Mouse (Mus musculus): ENCODE measurements around the gene Cxcl2. TPM values are rescaled to one million over a fixed set of nuclear protein-coding genes. Genes with fewer than 3 reads are reported as not detected.
A peak's percentile ranks its signal among the peaks of the same experiment; 100 is the strongest.

The Cxcl2 gene
- polyA plus RNA-seq, 2 experiments: 0.03 TPM; not detected in 1

- 62% methylated on average over 5 of the region's 5 CpGs for WGBS (ENCODE audit: insufficient replicate concordance)
- no peak overlapping the region for H3K27ac ChIP-seq
- no peak overlapping the region for H3K9ac ChIP-seq (replicated peaks)
- DNase-seq (ENCODE audit: low read depth in 3 of 3, low spot score in 3 of 3): no peak
- H3K4me2 ChIP-seq (ENCODE audit: low read depth): no peak overlapping the region
- H3K9me3 ChIP-seq (ENCODE audit: control insufficient read depth, low read length): no peaks in the 10 kb centered on the region
- ATAC-seq (ENCODE audit: insufficient read depth): no peak
- no peaks in the 10 kb centered on the region for H3K36me3 ChIP-seq (replicated peaks; ENCODE audit: control insufficient read depth, insufficient read depth, low read depth)
- no peaks in the 10 kb centered on the region; a peak in 2 of 4 replicates for H3K4me1 ChIP-seq (replicated peaks; ENCODE audit: control insufficient read depth in 2 of 2, insufficient read depth in 2 of 2, low read length in 1 of 2)
- TF ChIP-seq CTCF (IDR thresholded peaks at IDR 0.05; ENCODE audit: low read depth) (no peak), EP300 (IDR thresholded peaks at IDR 0.05; ENCODE audit: low read depth) (no peak)
- H3K4me3 ChIP-seq (ENCODE audit: insufficient read depth in 1 of 2, low read depth in 2 of 2, low read length in 2 of 2): no peak overlapping the region
- H3K27me3 ChIP-seq (ENCODE audit: control insufficient read depth, insufficient read depth, low read length): no peaks in the 10 kb centered on the region
Measured at GRCm38 (mm10) chr5:90882146-90882545, 21.5 kb upstream of the Cxcl2 start.

- 33% methylated on average over 2 of the region's 2 CpGs for WGBS (ENCODE audit: insufficient replicate concordance)
- no peak for DNase-seq (ENCODE audit: low read depth in 3 of 3, low spot score in 3 of 3)
Measured at GRCm38 (mm10) chr5:90884628-90885242, 18.9 kb upstream of the Cxcl2 start.

GRCm38 (mm10) chr5:90888661-90889060, 15.0 kb upstream of the Cxcl2 start:
- DNase-seq (ENCODE audit: low read depth in 3 of 3, low spot score in 3 of 3) (no peak), ATAC-seq (ENCODE audit: insufficient read depth) (no peak)
- Histone ChIP-seq H3K9ac (replicated peaks) (no peak overlapping the region), H3K4me1 (replicated peaks; ENCODE audit: control insufficient read depth in 2 of 2, insufficient read depth in 2 of 2, low read length in 1 of 2) (no peaks in the 10 kb centered on the region; a peak in 1 of 4 replicates), H3K27me3 (ENCODE audit: control insufficient read depth, insufficient read depth, low read length) (no peaks in the 10 kb centered on the region; the same call in 1 of the 2 replicates), H3K27ac (no peak overlapping the region), H3K4me2 (ENCODE audit: low read depth) (no peak overlapping the region), H3K36me3 (replicated peaks; ENCODE audit: control insufficient read depth, insufficient read depth, low read depth) (no peaks in the 10 kb centered on the region), H3K4me3 (ENCODE audit: insufficient read depth in 1 of 2, low read depth in 2 of 2, low read length in 2 of 2) (no peak overlapping the region), H3K9me3 (ENCODE audit: control insufficient read depth, low read length) (no peaks in the 10 kb centered on the region)
- WGBS (ENCODE audit: insufficient replicate concordance): 56% methylated on average over 5 of the region's 5 CpGs
- TF ChIP-seq CTCF (IDR thresholded peaks at IDR 0.05; ENCODE audit: low read depth) (no peak), EP300 (IDR thresholded peaks at IDR 0.05; ENCODE audit: low read depth) (no peak)

More at GRCm38 (mm10) chr5:90884628-90885242, 18.9 kb upstream of the Cxcl2 start:
- no peak for TF ChIP-seq EP300 (IDR thresholded peaks at IDR 0.05; ENCODE audit: low read depth)
- TF ChIP-seq CTCF (IDR thresholded peaks at IDR 0.05; ENCODE audit: low read depth): no peak
- no peaks in the 10 kb centered on the region; a peak in 1 of 4 replicates for H3K4me1 ChIP-seq (replicated peaks; ENCODE audit: control insufficient read depth in 2 of 2, insufficient read depth in 2 of 2, low read length in 1 of 2)
- H3K27ac ChIP-seq: no peak overlapping the region
- H3K4me2 ChIP-seq (ENCODE audit: low read depth): no peak overlapping the region
- H3K9me3 ChIP-seq (ENCODE audit: control insufficient read depth, low read length): no peaks in the 10 kb centered on the region
- no peaks in the 10 kb centered on the region for H3K27me3 ChIP-seq (ENCODE audit: control insufficient read depth, insufficient read depth, low read length)
- no peak overlapping the region for H3K4me3 ChIP-seq (ENCODE audit: insufficient read depth in 1 of 2, low read depth in 2 of 2, low read length in 2 of 2)
- H3K9ac ChIP-seq (replicated peaks): no peak overlapping the region
- no peaks in the 10 kb centered on the region for H3K36me3 ChIP-seq (replicated peaks; ENCODE audit: control insufficient read depth, insufficient read depth, low read depth)
- ATAC-seq (ENCODE audit: insufficient read depth): no peak

- Histone ChIP-seq H3K9ac (replicated peaks) (0 out of 2 replicates have a peak within 1 kb of the TSS, but pooled peaks have one; percentile 9), H3K9me3 (ENCODE audit: control insufficient read depth, low read length) (no peaks in the 10 kb centered on the region), H3K4me3 (ENCODE audit: insufficient read depth in 1 of 2, low read depth in 2 of 2, low read length in 2 of 2) (peak within 1 kb of the TSS; percentile 7 to 33), H3K4me2 (ENCODE audit: low read depth) (peak within 1 kb of the TSS; percentile 41), H3K4me1 (replicated peaks; ENCODE audit: control insufficient read depth in 2 of 2, insufficient read depth in 2 of 2, low read length in 1 of 2) (no peaks in the 10 kb centered on the region), H3K27ac (no peak within 1 kb of the TSS), H3K36me3 (replicated peaks; ENCODE audit: control insufficient read depth, insufficient read depth, low read depth) (no peaks in the 10 kb centered on the region), H3K27me3 (ENCODE audit: control insufficient read depth, insufficient read depth, low read length) (no peaks in the 10 kb centered on the region; the same call in 1 of the 2 replicates)
- 15% methylated on average over 30 of the region's 30 CpGs for WGBS (ENCODE audit: insufficient replicate concordance)
- TF ChIP-seq CTCF (IDR thresholded peaks at IDR 0.05; ENCODE audit: low read depth) (0 out of 2 replicates have a peak, but pooled peaks have one; percentile 8), EP300 (IDR thresholded peaks at IDR 0.05; ENCODE audit: low read depth) (no peak)
- DNase-seq (ENCODE audit: low read depth in 3 of 3, low spot score in 3 of 3) (no peak), ATAC-seq (ENCODE audit: insufficient read depth) (peak; percentile 75)
Measured at GRCm38 (mm10) chr5:90890519-90891463, 12.9 kb upstream of the Cxcl2 start, which contains the start of gene Cxcl1. Gene Cxcl1 (plus strand): TSS chr5:90891241.

GRCm38 (mm10) chr5:90891464-90891813, 12.2 kb upstream of the Cxcl2 start:
- peak overlapping the region; percentile 7 to 33 for H3K4me3 ChIP-seq (ENCODE audit: insufficient read depth in 1 of 2, low read depth in 2 of 2, low read length in 2 of 2)
- no peaks in the 10 kb centered on the region; the same call in 1 of the 2 replicates for H3K27me3 ChIP-seq (ENCODE audit: control insufficient read depth, insufficient read depth, low read length)
- H3K9ac ChIP-seq (replicated peaks): no peak overlapping the region
- H3K4me1 ChIP-seq (replicated peaks; ENCODE audit: control insufficient read depth in 2 of 2, insufficient read depth in 2 of 2, low read length in 1 of 2): no peaks in the 10 kb centered on the region
- H3K4me2 ChIP-seq (ENCODE audit: low read depth): peak overlapping the region; percentile 41
- 18% methylated on average over 10 of the region's 10 CpGs for WGBS (ENCODE audit: insufficient replicate concordance)
- DNase-seq (ENCODE audit: low read depth in 3 of 3, low spot score in 3 of 3) (no peak), ATAC-seq (ENCODE audit: insufficient read depth) (no peak)
- no peak overlapping the region for H3K27ac ChIP-seq
- TF ChIP-seq EP300 (IDR thresholded peaks at IDR 0.05; ENCODE audit: low read depth): no peak
- no peak for TF ChIP-seq CTCF (IDR thresholded peaks at IDR 0.05; ENCODE audit: low read depth)
- H3K36me3 ChIP-seq (replicated peaks; ENCODE audit: control insufficient read depth, insufficient read depth, low read depth): no peaks in the 10 kb centered on the region
- H3K9me3 ChIP-seq (ENCODE audit: control insufficient read depth, low read length): no peaks in the 10 kb centered on the region

All from liver, embryonic 14.5 days (tissue).